Mouse (Mus musculus) stomach, postnatal 0 days (tissue): ENCODE measurements around the gene Draxin. TPM values are rescaled to one million over a fixed set of nuclear protein-coding genes. Genes with fewer than 3 reads are reported as not detected.
A peak's percentile ranks its signal among the peaks of the same experiment; 100 is the strongest.
"Not testable (repeated sequence)": the region's sequence is repeated elsewhere in the genome, so short reads cannot be mapped to it uniquely, and the experiment has no call there.

ENCODE experiments used
- ATAC-seq: fragments of 200-750 bp; cut with Nextera tagmentation; 2 replicates; pipeline ENCODE4 v1.8.0; 2017; ENCODE audit not compliant: low FRiP score, low TSS enrichment
- DNase-seq: peaks from one replicate; pipeline ENCODE4 v3.0.0-alpha.2; 2016; ENCODE audit warnings: low spot score
- H3K27ac ChIP-seq: fragments of 300-500 bp; sonication (generic); replicated peaks from 2 replicates; pipeline ENCODE4 v1.5.1; 2014; ENCODE audit warnings: mild to moderate bottlenecking, control low read depth
- H3K27me3 ChIP-seq: fragments of 300-500 bp; sonication (generic); 2 replicates; pipeline ENCODE4 v1.6.1; 2014; ENCODE audit warnings: low read length; ENCODE audit not compliant: control insufficient read depth, insufficient read depth
- H3K36me3 ChIP-seq: fragments of 300-500 bp; sonication (generic); 2 replicates; pipeline ENCODE4 v1.6.1; 2014; ENCODE audit warnings: low read length, mixed read lengths; ENCODE audit not compliant: control insufficient read depth, insufficient read depth
- H3K4me1 ChIP-seq: fragments of 300-500 bp; sonication (generic); replicated peaks from 2 replicates; pipeline ENCODE4 v1.6.1; 2014; ENCODE audit warnings: antibody characterized with exemption; ENCODE audit not compliant: control insufficient read depth, insufficient read depth
- H3K4me2 ChIP-seq: fragments of 300-500 bp; sonication (generic); replicated peaks from 2 replicates; pipeline ENCODE4 v1.6.1; 2014; ENCODE audit warnings: low read depth, mild to moderate bottlenecking, control low read depth, moderate library complexity
- H3K4me3 ChIP-seq: fragments of 300-500 bp; sonication (generic); 2 replicates; pipeline ENCODE4 v1.5.1; 2014; ENCODE audit warnings: low read depth, low read length, control low read depth
- H3K9ac ChIP-seq: fragments of 300-500 bp; sonication (generic); 2 replicates; pipeline ENCODE4 v1.6.1; 2014; ENCODE audit warnings: mild to moderate bottlenecking, low read length, control low read depth, mixed read lengths
- H3K9me3 ChIP-seq: fragments of 300-500 bp; sonication (generic); 2 replicates; pipeline ENCODE4 v1.6.1; 2016; ENCODE audit warnings: low read length; ENCODE audit not compliant: control insufficient read depth
- CTCF ChIP-seq: IDR thresholded peaks from 2 replicates; pipeline ENCODE4 v1.5.1; 2016; ENCODE audit warnings: antibody characterized with exemption, low read depth, mild to moderate bottlenecking, moderate library complexity
- EP300 ChIP-seq: optimal IDR thresholded peaks from 2 replicates; pipeline ENCODE3; 2016; ENCODE audit warnings: antibody characterized with exemption
- WGBS: fragments of 180-500 bp; shearing (Covaris S2); extraction: QIAGEN DNeasy Blood & Tissue Kit; methylation state at CpG from one replicate; pipeline ENCODE4 v1.1.7; 2014; 5-methylcytosine and 5-hydroxymethylcytosine counted together
- microRNA-seq: library from miRNA; unstranded; fragments of <30 nt; microRNA quantifications from one replicate; pipeline ENCODE4, GENCODE M21; 2016
- polyA plus RNA-seq: library from polyadenylated mRNA; unstranded; fragments of >200 nt; fragmentation: Nextera tagmentation; extraction: Ambion mirVana; gene quantifications from 2 replicates; pipeline ENCODE4 v1.2.1, GENCODE M21; 2015

Draxin gene
- polyA plus RNA-seq, 1 experiment from 2014 or later = not detected

- Histone ChIP-seq H3K4me2 (no peak overlapping the region), H3K4me1 (no peaks in the 10 kb centered on the region), H3K9me3 (no peaks in the 10 kb centered on the region), H3K36me3 (peaks cover 44% of the 10 kb centered on the region), H3K9ac (no peak overlapping the region), H3K27me3 (no peaks in the 10 kb centered on the region), H3K4me3 (no peak overlapping the region), H3K27ac (no peak overlapping the region)
- ATAC-seq = no peak
- no peak for TF ChIP-seq EP300
- no peak for TF ChIP-seq CTCF
- peak; percentile 27 for DNase-seq
- WGBS = 93% methylated on average over 13 of the region's 13 CpGs
These were observed 79.3 kb downstream of the Draxin start for GRCm38 (mm10) chr4:148051046-148051776.

- H3K4me1 ChIP-seq, ATAC-seq, H3K4me2 ChIP-seq, H3K9ac ChIP-seq, H3K9me3 ChIP-seq, H3K27ac ChIP-seq, H3K27me3 ChIP-seq, H3K4me3 ChIP-seq: not testable (repeated sequence)
- peaks cover 38% of the 10 kb centered on the region for H3K36me3 ChIP-seq
- 76% methylated on average over 3 of the region's 3 CpGs for WGBS
- peak; percentile 12 for DNase-seq
These were observed 80.0 kb downstream of the Draxin start for GRCm38 (mm10) chr4:148050396-148050914.

Small RNA genes lying within 50 kb of the gene (microRNA-seq; reads per million reads assigned to microRNA genes)
- gene Mir7022 = not detected

Other genes starting within 250 kb of the Draxin start
- gene Mfn2, start 226.0 kb downstream of the Draxin start, polyA plus RNA-seq = 26.7 and 27.2 TPM in 2 replicates
- gene Plod1, start 193.9 kb downstream of the Draxin start, polyA plus RNA-seq = 20.1 and 21.7 TPM in 2 replicates
- 13.3 and 15.5 TPM in 2 replicates for gene 2510039O18Rik, start 189.8 kb downstream of the Draxin start, polyA plus RNA-seq
- not detected in 2 replicates for gene Nppb, start 144.9 kb downstream of the Draxin start, polyA plus RNA-seq
- 0.30 and 0.74 TPM in 2 replicates for gene Nppa, start 130.0 kb downstream of the Draxin start, polyA plus RNA-seq
- 1.8 and 2.1 TPM in 2 replicates for gene Clcn6, start 91.9 kb downstream of the Draxin start, polyA plus RNA-seq
- 8.2 and 8.7 TPM in 2 replicates for gene Mthfr, start 91.6 kb downstream of the Draxin start, polyA plus RNA-seq
- 23.2 and 26.9 TPM in 2 replicates for gene Agtrap, start 42.7 kb downstream of the Draxin start, polyA plus RNA-seq
- gene Mad2l2, start 314 bp downstream of the Draxin start, polyA plus RNA-seq = 24.6 and 25.0 TPM in 2 replicates
- 26.8 and 28.1 TPM in 2 replicates for gene Fbxo6, start 21.4 kb upstream of the Draxin start, polyA plus RNA-seq
- 4.1 TPM in 2 replicates for gene Fbxo44, start 29.8 kb upstream of the Draxin start, polyA plus RNA-seq
- gene Fbxo2, start 29.9 kb upstream of the Draxin start, polyA plus RNA-seq = 0.55 and 0.76 TPM in 2 replicates
- gene Disp3, start 157.3 kb upstream of the Draxin start, polyA plus RNA-seq = 0.04 and 0.06 TPM in 2 replicates